Mouse (Mus musculus): ENCODE data around the gene Barx2.

GRCm38 (mm10) chr9:31886258-31886657 is 27.0 kb downstream of the Barx2 start:
- TF ChIP-seq GATA1 (IDR thresholded peaks at IDR 0.05; ENCODE audit: borderline replicate concordance, low read length) (no peak), FLI1 (IDR thresholded peaks at IDR 0.05; ENCODE audit: low read length) (no peak)
